Mouse (Mus musculus): ENCODE results near the gene Hist1h3e. TPM values are rescaled to one million over a fixed set of nuclear protein-coding genes. Genes with fewer than 3 reads are reported as not detected.
"Not testable (repeated sequence)": the region's sequence is repeated elsewhere in the genome, so short reads cannot be mapped to it uniquely, and the experiment has no call there.

Gene Hist1h3e
- polyA plus RNA-seq, 1 experiment, result 30.0 TPM

- DNase-seq (ENCODE audit: low read depth, low spot score), result no peak
These were observed 22.2 kb upstream of the Hist1h3e start for GRCm38 (mm10) chr13:23584331-23584730.

DNA sequence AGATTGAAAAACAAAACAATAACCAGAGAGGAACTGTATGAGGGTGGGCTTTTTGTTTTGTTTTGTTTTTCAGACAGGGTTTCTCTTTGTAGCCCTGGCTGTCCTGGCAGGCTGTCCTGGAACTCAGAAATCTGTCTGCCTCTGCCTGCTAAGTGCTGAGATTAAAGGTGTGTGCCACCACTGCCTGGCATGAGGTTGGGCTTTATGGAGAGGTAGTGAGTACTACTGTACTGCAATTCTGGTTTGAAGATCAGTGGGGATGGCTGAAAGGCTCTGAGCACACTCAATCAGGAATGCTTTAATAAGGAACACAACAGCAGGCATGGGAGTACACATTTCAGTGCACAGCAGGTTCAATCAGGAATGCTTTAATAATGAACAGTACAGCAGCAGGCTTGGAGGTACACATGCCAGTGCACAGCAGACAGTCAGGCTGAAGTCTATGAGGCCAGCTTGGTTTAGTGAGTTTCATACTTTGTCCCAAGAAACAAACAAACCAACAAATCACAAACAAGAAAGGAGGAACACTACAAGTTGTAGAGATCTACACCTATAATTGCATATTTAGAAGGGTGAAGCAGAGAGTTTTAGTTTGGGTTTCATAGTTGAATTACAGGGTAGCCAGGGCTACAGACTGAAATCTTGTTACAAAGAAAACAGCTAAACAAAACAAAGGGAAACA is 21.4 kb upstream of the Hist1h3e start:
- DNase-seq (ENCODE audit: low read depth, low spot score), result no peak

DNA sequence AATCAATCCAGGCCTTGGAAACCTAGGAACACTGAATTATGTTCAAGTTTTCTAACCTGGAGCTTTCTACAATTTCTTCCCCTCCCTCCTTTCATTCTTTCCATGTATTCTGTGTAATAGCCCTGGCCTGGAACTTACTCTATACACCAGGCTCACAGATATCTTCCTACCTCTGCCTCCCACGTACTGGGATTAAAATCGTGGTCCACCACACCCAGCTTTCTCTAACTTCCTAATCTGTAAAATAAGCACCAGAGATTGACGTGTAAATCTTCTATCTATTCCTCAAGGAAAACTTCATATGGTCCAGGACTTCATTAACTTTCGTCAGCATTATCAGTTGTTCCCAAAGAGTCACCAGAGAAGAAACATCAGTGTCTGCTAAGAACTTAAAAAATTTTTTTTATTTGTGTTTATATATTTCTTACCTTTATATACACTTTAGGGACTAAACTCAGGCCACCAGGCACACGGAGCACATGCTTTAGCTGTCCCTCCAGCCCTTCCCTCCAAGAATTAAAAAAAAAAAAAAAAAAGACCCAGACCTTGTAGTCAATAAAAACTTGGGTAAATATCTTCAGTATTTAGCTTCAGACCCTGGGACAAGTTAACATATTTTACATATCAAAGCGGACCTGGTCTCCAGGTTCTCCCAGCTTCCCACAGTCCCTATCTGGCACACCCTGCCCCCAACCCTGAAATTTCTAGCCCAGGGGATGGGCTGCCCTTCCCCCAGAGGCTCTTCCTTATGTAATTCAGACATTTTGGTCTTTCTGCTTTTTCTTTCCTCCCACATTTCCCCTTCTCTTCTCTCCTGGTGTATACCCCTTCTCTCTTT is 20.3 kb upstream of the Hist1h3e start:
- 20% methylated on average over 6 of the region's 6 CpGs for WGBS
- no peak for DNase-seq (ENCODE audit: low read depth, low spot score)

- under 1% methylated on average over 43 of the region's 43 CpGs for WGBS
- peak; percentile 96 for DNase-seq (ENCODE audit: low read depth, low spot score)
These were observed 19.4 kb upstream of the Hist1h3e start, which contains the start of gene Hist1h4d for GRCm38 (mm10) chr13:23581408-23582218. Gene Hist1h4d (plus strand): TSS chr13:23581598.

- 91% methylated on average over 1 of the region's 1 CpGs for WGBS
- DNase-seq (ENCODE audit: low read depth, low spot score), result no peak
These were observed 15.7 kb upstream of the Hist1h3e start for GRCm38 (mm10) chr13:23577835-23578234.

DNA sequence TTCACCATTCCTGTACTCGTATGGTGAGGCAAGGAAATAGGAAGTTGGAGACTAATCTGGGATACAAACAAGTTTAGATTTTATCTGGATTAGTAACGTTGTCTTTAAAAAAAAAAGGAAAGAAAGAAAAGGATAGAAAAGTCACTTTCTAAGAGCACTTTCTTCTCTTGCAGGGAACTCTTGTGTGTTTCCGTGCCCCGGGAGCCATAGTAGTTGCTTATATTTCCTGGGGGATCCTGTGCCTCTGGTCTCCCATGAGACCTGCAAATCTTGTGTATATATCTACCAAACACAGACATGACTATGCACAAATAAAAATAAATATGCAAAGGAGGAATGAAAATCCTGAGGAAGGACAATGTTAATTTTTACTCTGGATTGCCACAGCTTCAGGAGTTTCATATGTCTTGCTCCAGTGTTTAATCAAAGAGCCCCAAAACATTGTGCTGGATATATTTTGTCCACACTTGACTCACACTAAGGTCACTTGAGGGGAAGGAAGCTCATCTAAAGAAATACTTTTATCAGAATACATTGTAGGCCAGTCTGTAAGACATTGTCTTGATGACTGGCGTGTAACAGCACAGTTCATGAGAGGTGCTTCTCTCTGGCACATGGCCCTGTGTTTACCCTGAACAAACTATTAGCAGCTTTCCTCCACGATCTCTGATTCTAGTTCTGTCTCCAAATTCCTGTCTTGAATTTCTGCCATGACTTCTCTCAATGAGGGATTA is 14.9 kb upstream of the Hist1h3e start:
- DNase-seq (ENCODE audit: low read depth, low spot score), result no peak
- WGBS, result 51% methylated on average over 6 of the region's 6 CpGs

- WGBS, result 47% methylated on average over 7 of the region's 7 CpGs
- no peak for DNase-seq (ENCODE audit: low read depth, low spot score)
These were observed 14.2 kb upstream of the Hist1h3e start for GRCm38 (mm10) chr13:23576351-23576881.

- WGBS, result 4% methylated on average over 13 of the region's 40 CpGs
- DNase-seq (ENCODE audit: low read depth, low spot score), result not testable (repeated sequence)
These were observed 13.7 kb upstream of the Hist1h3e start for GRCm38 (mm10) chr13:23575864-23576313.

- no peak for DNase-seq (ENCODE audit: low read depth, low spot score)
These were observed 13.2 kb upstream of the Hist1h3e start, which contains the start of gene Hist1h3d for GRCm38 (mm10) chr13:23575271-23575851. Gene Hist1h3d (plus strand): TSS chr13:23575763.

DNA sequence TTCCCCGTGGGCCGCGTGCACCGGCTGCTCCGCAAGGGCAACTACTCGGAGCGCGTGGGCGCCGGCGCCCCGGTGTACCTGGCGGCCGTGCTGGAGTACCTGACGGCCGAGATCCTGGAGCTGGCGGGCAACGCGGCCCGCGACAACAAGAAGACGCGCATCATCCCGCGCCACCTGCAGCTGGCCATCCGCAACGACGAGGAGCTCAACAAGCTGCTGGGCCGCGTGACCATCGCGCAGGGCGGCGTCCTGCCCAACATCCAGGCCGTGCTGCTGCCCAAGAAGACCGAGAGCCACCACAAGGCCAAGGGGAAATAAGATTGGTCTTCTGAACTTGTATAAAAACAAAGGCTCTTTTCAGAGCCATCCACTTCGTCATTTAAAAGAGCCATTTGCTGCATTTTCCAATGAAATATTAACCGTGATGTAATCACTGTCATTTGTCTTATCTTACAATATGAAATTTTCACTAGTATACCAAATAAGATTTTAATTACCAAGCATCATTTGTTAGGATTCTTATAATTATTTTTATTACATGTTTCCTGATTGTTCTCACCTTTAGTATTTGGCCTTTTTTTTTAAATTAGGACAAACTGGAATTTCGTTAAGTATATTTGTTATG is 12.5 kb upstream of the Hist1h3e start:
- DNase-seq (ENCODE audit: low read depth, low spot score), result not testable (repeated sequence)
- WGBS, result 1% methylated on average over 14 of the region's 39 CpGs

More at GRCm38 (mm10) chr13:23575271-23575851, 13.2 kb upstream of the Hist1h3e start, which contains the start of gene Hist1h3d:
- WGBS, result 1% methylated on average over 18 of the region's 18 CpGs

DNA sequence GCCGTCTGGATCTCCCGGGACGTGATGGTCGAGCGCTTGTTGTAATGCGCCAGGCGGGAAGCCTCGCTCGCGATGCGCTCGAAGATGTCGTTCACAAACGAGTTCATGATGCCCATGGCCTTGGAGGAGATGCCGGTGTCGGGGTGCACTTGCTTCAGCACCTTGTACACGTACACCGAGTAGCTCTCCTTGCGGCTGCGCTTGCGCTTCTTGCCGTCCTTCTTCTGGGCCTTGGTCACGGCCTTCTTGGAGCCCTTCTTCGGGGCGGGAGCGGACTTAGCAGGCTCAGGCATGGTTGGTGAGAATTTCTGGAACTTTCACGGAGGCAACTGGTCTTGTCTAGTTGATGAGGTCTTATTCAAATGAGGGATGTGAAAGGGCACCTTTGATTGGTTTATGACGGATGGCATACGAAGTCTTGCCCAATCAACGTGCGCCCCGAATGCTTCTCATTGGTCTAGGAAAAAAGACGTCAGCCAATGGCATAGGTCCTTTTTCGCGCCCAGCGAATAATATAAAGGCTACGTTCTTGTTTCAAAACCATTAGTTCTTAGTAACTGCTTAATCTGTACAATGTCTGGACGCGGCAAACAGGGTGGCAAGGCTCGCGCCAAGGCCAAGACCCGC is 11.8 kb upstream of the Hist1h3e start, which contains the start of the genes Hist1h2bf and Hist1h2ad:
Gene Hist1h2bf, minus strand, starts transcription at position 299 of the 627 bp plus-strand sequence.
Gene Hist1h2ad, plus strand, starts transcription at position 484 of the 627 bp plus-strand sequence.
- DNase-seq (ENCODE audit: low read depth, low spot score), result peak; percentile 92
- WGBS, result under 1% methylated on average over 42 of the region's 42 CpGs

DNA sequence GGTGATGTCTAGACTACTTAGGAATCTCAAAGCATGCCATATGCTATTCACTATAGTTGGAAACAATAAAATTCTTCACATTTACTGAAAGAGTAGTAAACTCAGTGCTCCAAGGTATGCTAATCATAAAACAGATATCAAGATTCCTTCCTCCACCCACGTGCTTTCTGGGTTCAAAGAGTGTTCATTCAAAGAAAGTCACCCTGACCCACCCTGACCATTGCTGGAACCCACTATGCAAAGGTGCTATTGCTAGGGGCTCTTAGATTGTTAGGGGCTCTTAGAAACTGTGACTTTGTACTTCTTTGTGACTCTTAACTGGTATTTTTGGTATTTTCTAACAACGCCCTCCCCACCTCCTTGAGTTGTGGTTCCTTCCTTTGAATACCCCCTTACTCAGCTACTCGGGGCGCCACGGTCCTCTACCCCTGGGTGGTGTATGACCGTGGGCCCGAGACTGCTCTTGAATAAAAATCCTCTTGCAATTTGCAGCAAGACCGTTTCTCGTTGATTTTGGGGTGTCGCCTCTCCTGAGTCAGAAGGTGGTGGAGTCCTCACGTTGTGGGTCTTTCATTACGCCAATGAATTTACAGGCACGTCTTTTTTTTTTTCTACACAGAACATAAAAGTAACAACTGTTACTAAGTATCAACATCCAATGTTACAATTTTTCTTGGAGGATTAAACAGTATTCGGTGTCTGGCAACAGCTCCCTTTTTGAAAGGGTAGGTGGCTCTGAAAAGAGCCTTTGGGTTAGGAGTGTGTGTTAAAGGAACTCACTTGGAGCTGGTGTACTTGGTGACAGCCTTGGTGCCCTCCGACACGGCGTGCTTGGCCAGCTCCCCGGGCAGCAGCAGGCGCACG is 11.1 kb upstream of the Hist1h3e start:
- 8% methylated on average over 20 of the region's 20 CpGs for WGBS
- DNase-seq (ENCODE audit: low read depth, low spot score), result not testable (repeated sequence)

- WGBS, result 18% methylated on average over 2 of the region's 2 CpGs
- no peak for DNase-seq (ENCODE audit: low read depth, low spot score)
These were observed 10.3 kb upstream of the Hist1h3e start for GRCm38 (mm10) chr13:23572218-23573033.

GRCm38 (mm10) chr13:23571504-23572217 is 9.5 kb upstream of the Hist1h3e start:
- not testable (repeated sequence) for DNase-seq (ENCODE audit: low read depth, low spot score)
- under 1% methylated on average over 15 of the region's 34 CpGs for WGBS

- under 1% methylated on average over 18 of the region's 18 CpGs for WGBS
- DNase-seq (ENCODE audit: low read depth, low spot score), result no peak
These were observed 8.9 kb upstream of the Hist1h3e start, which contains the start of the genes Hist1h2ae and Hist1h2bg for GRCm38 (mm10) chr13:23571022-23571503. Gene Hist1h2ae (minus strand): TSS chr13:23571220. Gene Hist1h2bg (plus strand): TSS chr13:23571396.
